Mouse (Mus musculus): ENCODE results near the gene Olfr1500. TPM values are rescaled to one million over a fixed set of nuclear protein-coding genes. Genes with fewer than 3 reads are reported as not detected.

The Olfr1500 gene
- 0.41 TPM for polyA plus RNA-seq (2017; shearing (Covaris generic))

GRCm38 (mm10) chr19:13830388-13830787 lies at the start of gene Olfr1500:
Olfr1500 (minus strand) TSS chr19:13830488.

GRCm38 (mm10) chr19:13861495-13861894 lies 31.2 kb upstream of the Olfr1500 start, which contains the start of gene Olfr1502:
Olfr1502 (plus strand) TSS chr19:13861795.

GRCm38 (mm10) chr19:13850592-13850991 lies 20.3 kb upstream of the Olfr1500 start, which contains the start of gene Olfr1501:
Olfr1501 (minus strand) TSS chr19:13850692.

GRCm38 (mm10) chr19:13819347-13819746 lies 10.9 kb downstream of the Olfr1500 start, which contains the start of gene Olfr1499:
Olfr1499 (minus strand) TSS chr19:13819447.

GRCm38 (mm10) chr19:13798102-13798501 lies 32.2 kb downstream of the Olfr1500 start, which contains the start of gene Olfr1497:
Olfr1497 (minus strand) TSS chr19:13798202.

GRCm38 (mm10) chr19:13777578-13777977 lies 52.7 kb downstream of the Olfr1500 start, which contains the start of gene Olfr1496:
Olfr1496 (plus strand) TSS chr19:13777878.

Other genes starting within 250 kb of the Olfr1500 start
- 0.06 TPM for gene Olfr1484, start 247.0 kb downstream of the Olfr1500 start, polyA plus RNA-seq (2017; shearing (Covaris generic))
- gene Olfr1487, start 213.1 kb downstream of the Olfr1500 start, polyA plus RNA-seq (2017; shearing (Covaris generic)): not detected
- 0.04 TPM for gene Olfr1489, start 198.9 kb downstream of the Olfr1500 start, polyA plus RNA-seq (2017; shearing (Covaris generic))
- not detected for gene Olfr1490, start 179.4 kb downstream of the Olfr1500 start, polyA plus RNA-seq (2017; shearing (Covaris generic))
- gene Olfr1491, start 133.2 kb downstream of the Olfr1500 start, polyA plus RNA-seq (2017; shearing (Covaris generic)): not detected
- gene Olfr1493-ps1, start 107.2 kb downstream of the Olfr1500 start, polyA plus RNA-seq (2017; shearing (Covaris generic)): 0.10 TPM
- not detected for gene Olfr1494, start 90.8 kb downstream of the Olfr1500 start, polyA plus RNA-seq (2017; shearing (Covaris generic))
- gene Olfr1495, start 65.9 kb downstream of the Olfr1500 start, polyA plus RNA-seq (2017; shearing (Covaris generic)): not detected
- gene Olfr1496, start 52.6 kb downstream of the Olfr1500 start, polyA plus RNA-seq (2017; shearing (Covaris generic)): not detected
- gene Olfr1497, start 32.3 kb downstream of the Olfr1500 start, polyA plus RNA-seq (2017; shearing (Covaris generic)): not detected
- not detected for gene Olfr1499, start 11.0 kb downstream of the Olfr1500 start, polyA plus RNA-seq (2017; shearing (Covaris generic))
- gene Olfr1501, start 20.2 kb upstream of the Olfr1500 start, polyA plus RNA-seq (2017; shearing (Covaris generic)): not detected
- not detected for gene Olfr1502, start 31.3 kb upstream of the Olfr1500 start, polyA plus RNA-seq (2017; shearing (Covaris generic))
- not detected for gene Olfr1504, start 67.4 kb upstream of the Olfr1500 start, polyA plus RNA-seq (2017; shearing (Covaris generic))
- not detected for gene Olfr1505, start 83.0 kb upstream of the Olfr1500 start, polyA plus RNA-seq (2017; shearing (Covaris generic))

Data from CD4-positive, CD25-positive, alpha-beta regulatory T cell (primary cell).